Mouse (Mus musculus) erythroblast, embryonic 14.5 days (primary cell): Measurements from ENCODE around the gene Srd5a3.

Experiments used
- GATA1 ChIP-seq: IDR thresholded peaks from 2 replicates; pipeline ENCODE4 v1.6.1; 2012; ENCODE audit warnings: low read length, inconsistent platforms, mixed read lengths
- TAL1 ChIP-seq: IDR thresholded peaks from 3 replicates; pipeline ENCODE4 v1.6.1; 2012; ENCODE audit warnings: low read length, inconsistent platforms, mixed read lengths

- TF ChIP-seq TAL1 (no peak), GATA1 (no peak)
These were observed 24.8 kb downstream of the Srd5a3 start for GRCm38 (mm10) chr5:76164827-76165226.
